Mouse (Mus musculus) frontal cortex, adult 2 months (tissue): Measurements from ENCODE around the gene Xrcc1. TPM values are rescaled to one million over a fixed set of nuclear protein-coding genes. Genes with fewer than 3 reads are reported as not detected.

ENCODE experiments used
- DNase-seq, 2 experiments: peaks; one replicate each; pipeline ENCODE4 v3.0.0; 2022; ENCODE audit warnings: low spot score in 1 of 2; ENCODE audit errors: extremely low spot score in 1 of 2
- polyA plus RNA-seq: library from polyadenylated mRNA; depleted of rRNA; stranded (reverse); fragments of >200 nt; gene quantifications from 2 replicates; pipeline ENCODE4 v1.2.3, GENCODE M21; 2012

The Xrcc1 gene
- polyA plus RNA-seq, 1 experiment, result 48.8 TPM

DNA sequence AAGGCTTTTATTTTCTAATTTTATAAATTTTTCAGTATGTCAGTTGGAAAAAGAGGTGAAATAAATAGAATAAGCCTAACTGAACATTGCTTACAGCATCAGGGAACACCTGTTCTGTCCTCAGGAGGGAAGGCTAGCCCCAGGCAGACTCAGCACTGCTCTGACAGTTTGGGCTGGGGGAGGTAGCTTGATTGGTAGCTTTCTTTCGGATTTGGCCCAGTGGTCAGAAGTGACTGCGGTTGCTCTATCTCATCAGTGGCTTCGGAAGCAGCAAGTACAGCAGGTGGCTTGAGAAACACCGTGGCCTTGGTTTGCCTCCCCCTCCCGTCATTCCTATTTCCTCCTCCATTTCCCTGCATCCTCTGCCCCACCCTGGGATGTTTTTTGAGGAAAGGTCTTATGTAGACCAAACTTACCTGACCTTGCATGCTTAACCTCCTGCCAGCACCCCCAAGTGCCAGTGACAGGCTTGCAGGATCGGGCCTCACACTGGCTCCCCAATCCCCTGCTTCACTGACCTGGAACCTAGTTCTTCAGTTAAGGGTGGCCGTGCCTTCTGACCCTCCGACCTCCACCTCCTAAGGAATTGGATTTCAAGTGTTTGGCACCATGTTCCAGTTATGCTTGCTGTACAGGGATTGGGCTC is 17.2 kb downstream of the Xrcc1 start:
- no peak for DNase-seq

DNA sequence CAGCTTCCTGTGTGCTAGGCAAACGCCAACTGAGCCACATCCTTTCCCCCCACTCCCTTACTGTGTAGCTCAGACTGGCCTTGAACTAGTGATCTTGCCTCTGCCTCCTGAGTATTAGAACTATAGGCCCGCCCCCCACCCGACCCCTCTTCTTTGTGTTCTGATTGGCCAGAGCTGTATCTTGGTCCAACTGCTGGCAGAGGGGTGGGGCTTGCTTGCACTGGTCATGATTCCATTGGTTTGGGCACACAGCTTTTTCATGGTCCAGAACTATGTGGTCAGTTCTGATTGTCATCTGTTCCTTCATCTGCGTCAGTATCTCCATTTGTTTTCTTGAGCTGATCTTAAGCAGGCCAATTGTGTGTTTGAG is 17.7 kb downstream of the Xrcc1 start:
- DNase-seq, result no peak

DNA sequence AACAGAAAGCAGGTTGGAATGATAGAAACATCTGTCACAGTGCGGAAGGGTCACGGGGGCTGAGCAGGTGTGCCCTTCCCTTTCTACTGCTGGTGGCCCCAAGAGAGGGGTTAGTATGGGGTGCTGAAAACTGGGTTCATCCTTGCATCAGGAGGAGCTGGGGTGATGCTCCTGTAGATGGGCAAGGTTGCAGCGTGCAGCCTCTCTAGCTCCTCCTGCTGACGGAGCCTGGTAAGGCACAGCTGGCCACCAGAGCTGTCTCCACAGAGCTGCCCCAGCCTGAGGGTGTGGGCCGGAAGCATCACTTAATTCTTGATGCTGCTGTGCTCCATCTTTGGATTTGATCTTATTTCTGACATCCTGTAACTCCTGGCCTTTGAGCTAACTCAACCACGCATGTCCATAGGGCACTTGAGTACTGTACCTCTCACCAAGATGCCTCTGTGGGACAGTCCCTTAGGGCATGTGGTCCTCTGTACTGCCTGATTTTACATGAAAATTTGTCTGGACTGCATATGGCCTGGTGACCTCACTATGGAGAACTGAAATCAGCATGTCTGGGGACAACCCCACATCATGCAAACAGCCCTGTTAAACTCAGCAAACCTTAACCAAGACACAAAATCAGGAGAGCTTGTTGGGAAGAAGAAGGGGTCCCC is 18.6 kb downstream of the Xrcc1 start:
- peak in 1 of 2 experiments; percentile 82 for DNase-seq

DNA sequence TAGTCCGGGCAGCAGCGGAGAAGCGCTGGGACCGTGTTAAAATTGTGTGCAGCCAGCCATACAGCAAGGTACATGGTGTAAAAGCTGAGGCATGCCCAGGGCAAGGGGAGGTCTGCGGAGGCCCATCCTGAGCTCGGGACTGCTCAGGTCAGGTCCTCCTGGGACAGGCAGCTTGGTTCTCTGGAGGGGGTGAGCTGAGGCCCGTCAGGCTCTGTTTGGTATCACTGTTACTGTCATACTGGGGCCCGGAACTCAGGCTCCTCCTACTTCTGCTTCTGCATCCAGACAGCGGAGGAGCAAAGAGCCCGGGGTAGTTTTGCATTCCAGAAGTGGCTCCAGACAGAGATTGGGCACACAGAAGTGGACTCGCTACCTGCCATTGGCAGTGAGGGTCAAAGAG is 19.5 kb downstream of the Xrcc1 start:
- DNase-seq, result no peak

DNA sequence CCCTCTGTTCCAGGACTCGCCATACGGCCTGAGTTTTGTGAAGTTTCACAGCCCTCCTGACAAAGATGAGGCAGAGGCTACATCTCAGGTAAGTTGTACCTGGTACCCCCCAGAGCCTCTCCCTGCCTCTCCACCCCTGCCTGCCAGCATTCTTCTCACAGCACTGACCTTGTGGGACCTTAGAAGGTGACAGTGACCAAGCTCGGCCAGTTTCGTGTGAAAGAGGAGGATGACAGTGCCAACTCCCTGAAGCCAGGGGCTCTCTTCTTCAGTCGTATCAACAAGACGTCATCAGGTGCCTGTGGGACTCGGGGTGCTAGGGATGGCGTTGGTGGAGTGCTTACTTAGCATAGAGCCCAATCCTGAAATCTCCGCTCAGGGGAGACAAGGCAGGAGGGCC is 20.1 kb downstream of the Xrcc1 start:
- DNase-seq, result no peak

DNA sequence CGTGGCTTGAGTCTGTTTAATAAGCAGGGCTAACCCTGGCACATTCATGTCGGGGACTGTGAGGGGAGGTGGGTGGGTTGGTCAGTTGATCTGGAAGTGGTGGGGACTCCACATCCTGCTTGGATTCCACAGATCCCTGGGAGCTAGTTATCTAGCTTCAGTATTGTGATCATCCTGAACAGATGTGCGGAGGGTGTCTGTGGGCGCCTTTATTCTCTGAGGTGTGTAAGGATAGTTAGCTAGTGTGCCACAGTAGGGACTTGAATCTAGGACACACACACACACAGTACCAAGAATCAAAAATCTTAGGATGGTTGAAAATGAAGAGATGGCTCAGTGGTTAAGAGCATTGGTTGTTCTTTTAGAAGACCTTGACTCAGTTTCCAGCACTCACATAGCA is 22.4 kb downstream of the Xrcc1 start:
- no peak for DNase-seq

DNA sequence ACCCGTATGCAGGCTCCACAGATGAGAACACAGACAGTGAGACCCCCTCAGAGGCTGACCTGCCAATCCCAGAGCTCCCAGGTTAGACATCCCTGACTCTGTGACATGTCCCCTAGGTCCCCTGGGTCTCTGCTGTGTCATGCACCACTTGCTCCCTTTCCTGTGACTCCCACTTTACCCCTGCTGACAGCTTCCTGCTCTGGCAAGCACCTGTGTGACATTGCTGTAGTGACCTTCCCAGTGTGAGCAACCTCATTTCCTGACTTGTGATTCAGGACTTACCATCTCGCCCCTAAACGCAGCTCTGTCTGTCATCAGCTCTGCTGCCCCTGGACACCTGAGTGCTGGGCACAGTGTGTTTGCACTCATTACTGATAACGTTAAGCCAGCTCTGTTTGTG is 25.0 kb downstream of the Xrcc1 start:
- no peak for DNase-seq

DNA sequence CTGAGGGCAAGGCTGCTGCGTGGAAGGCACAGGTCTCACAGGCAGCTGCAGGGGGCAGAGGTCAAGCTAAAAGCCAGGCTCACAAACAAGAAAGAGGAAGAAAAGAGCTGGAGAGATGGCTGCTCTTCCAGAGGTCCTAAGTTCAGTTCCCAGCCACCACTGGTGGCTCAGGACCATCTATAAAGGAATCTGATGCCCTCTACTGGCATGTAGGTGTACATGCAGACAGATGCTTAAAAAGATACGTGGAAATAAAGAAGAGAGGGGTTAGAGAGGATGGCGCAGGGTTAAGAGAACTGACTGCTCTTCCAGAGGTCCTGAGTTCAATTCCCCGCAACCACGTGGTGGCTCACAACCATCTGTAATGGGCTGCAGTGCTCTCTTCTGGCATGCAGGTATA is 26.4 kb downstream of the Xrcc1 start:
- no peak for DNase-seq

DNA sequence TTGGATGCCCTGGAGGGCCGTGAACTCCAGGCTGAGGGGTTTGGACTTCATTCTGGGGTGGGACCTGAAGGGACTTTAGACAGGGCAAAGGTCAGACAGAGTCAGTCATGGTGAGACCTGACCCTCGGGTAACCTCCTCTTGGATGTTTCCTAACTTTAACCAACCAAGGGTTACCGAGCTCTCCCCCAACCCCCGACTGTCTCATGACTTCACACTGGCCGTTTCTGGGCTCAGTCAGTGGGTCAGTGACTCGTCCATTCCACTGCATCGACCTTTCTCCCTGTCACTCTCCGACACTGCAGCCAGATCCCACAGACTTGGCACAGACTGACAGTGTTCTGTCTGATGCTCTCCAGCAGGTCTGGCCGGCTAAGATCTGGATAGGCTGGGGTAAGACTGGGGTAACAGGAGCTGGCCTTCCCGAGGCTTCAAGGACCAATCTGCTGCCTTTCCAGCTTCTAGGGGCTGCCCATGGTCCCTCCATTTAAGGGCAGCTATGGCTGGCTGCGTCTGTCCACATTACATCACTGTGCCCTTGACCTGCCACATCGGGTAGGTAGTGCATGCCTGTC is 28.2 kb downstream of the Xrcc1 start:
- no peak for DNase-seq

DNA sequence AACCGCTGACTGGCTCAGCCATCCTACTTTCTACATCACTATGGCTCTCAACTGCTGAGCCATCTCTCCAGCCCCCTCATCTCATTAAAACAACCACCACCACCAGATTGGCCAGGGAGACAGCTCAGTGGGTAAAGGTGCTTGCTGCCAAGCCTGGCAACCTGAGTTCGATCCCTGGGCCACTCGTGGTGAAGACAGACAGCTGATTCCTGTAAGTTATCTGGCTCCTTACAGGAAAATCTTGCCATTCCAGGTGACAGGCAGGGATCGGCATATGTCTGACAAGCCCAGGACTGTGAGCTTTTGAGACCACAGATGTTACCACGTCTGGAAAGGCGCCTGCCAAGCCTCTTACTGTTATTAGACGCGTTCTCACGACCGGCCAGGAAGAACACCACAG is 31.7 kb downstream of the Xrcc1 start:
- no peak for DNase-seq

DNA sequence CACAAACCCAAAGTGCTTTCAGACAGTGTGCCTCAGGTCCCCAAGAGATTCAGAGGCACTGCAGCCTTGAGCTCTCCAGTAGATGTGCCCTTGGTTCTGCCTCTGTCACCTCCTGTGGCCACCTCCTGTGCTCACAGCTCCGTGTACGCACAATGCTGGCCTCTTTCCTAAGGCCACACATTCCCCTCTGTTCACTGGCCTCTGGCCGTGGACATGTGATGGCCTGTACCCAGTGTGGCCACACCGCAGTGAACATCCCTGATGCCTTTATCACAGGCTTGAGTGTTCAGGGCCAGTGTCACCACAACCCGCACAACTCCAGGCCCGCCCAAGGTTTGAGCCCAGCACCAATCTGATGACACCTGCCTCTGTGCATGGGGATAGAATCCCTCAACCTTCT is 38.8 kb downstream of the Xrcc1 start:
- no peak for DNase-seq

DNA sequence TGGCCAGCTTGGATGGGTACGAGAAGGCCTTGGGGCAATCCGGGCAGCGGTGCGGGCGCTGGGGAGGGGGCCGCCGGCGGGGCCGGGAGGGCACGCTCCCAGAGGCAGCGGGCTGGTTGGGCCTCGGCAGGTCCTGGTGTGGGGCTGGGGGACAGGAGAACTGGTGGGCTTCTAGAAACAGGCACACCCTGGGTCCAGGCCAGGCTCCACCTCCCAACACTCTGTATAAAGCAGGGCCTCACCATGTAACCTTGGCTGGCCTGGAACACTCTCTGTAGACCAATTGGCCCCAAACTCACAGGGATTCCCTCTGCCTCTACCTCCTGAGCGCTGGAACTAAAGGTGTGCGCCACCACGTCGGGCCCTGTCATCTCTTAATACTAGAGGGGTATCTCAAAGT is 39.9 kb downstream of the Xrcc1 start:
- DNase-seq, result no peak

DNA sequence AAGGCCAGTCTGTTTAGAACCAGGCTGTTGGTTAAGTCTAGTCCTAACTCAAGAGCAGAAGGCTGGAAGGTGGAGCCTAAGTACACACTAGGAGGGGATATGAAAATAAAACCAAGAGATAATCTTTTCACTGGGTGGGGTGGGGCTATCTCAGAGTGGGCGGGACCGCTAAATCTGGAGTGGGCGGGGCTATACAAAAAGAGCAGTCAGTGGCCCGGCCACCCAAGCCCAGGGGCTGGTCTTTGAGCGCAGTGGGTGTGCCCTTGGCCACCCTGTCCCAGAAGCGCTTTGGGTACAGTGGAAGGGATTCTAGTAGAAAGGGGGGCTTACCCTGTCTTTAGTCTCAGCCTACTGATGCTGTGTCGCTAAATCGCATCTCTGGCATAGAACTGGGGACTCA is 40.7 kb downstream of the Xrcc1 start:
- peak in 1 of 2 experiments; percentile 23 for DNase-seq

DNA sequence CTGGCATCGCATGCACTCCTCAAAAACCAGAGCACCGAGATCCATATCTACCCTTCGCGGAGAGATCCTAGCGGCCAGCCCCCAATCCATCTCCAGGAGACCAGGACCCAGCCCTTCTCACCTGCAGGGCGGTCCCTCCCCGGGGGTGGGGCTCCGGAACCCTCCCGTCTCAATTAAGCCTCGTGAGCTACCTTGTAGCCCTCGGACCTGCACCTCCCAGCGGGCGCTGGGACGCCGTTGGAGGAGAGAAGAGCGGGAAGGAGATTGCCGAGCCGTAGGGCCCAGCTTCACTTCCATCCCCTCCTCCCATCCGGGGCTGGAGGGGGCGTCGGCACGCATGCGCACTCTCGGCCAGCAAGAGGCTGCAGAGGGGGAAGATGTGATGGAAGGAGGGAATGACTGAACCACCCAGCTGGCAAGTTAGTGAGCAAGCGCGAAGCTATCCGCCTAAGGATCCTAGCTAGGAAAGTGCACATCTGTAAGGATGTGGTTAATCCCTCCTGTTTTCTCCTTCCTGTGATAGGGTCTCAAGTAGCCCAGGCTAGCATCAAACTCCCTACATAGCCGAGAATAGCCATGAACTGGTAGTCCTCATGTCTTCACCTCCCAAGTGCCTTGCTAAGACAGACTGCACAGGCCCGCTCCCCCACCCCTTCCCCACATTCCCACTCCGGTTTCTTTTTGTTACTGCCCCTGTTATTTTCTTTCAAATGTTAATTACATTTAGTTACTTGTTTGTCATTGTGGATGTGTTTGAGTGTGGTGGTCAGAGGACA is 41.4 kb downstream of the Xrcc1 start, which contains the start of the genes Ethe1 and Zfp575:
Gene Ethe1, plus strand, starts transcription at position 214 of the 776 bp plus-strand sequence.
Gene Zfp575, minus strand, starts transcription at position 312 of the 776 bp plus-strand sequence.
- DNase-seq, result peak; percentile 50 to 89

DNA sequence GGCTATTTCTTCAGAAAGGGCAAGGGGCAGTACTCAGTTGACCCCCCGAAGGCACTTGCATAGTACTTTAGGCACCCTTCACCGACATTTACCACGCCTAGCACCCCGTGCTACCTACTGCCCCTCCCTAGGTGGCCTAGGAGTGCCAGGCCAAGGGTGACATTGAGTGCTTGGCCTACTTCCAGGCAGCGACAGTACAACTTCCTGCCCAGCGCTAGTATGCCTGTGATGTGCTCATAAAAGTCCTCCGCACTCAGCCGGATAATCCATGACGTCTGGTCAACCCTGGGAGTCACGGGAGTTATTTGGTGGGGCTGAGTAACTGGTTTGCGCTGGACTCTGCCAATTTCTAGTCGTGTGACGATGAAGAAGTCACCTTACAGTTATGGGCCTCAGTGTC is 42.2 kb downstream of the Xrcc1 start:
- DNase-seq, result no peak

DNA sequence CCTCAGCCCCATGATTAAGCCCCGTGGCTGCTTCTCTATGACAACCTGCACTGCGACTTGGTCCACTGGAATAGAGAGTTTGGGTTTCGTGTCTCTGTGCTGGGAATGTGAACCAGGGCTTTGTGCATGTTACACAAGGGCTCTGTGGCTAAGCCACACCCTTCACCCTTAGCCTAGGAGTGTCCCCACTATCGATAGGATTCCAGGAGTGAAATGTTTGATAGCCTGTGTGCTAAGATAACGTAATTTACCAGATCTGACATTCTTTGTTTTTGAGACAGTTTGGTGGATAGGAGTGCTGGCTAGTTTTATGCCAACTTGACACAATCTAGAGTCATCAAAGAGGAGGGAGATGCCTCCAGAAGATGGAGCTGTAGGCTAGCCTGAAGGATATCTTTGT is 45.6 kb downstream of the Xrcc1 start:
- peak in 1 of 2 experiments; percentile 29 for DNase-seq

DNA sequence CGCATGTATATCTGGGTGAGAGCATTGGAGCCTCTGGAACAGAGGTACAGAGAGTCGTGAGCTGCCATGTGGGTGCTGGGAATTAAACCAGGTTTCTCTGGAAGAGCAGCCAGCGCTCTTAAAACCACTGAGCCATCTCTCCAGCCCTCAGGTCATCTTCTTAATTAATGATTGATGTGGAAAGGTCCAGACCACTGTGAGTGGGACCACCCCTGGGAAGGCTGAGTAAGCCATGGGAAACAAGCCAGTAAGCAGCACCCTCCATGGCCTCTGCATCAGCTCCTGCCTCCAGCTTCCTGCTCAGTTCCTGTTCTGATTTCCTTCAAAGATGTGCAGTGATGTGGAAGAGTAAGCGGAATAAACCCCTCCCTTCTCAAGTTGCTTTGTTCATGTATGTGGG is 46.1 kb downstream of the Xrcc1 start:
- DNase-seq, result no peak

DNA sequence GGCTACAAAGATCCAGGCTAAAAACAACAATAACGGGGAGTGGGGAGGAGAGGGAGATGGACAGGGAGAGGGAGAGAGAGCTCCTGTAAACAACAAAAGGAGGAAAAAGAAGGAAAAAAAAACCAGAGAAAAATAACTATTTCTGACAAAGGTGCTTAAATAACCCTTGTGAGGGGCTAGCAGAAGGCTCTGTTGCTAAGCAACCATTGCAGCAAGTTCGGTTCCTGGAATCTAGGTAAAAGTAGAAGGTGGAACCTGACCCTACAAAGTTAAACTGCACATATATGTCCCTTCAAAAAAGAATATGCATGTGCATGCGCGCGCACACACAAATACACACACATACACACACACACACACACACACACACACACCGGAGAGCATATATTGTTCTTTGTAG is 46.7 kb downstream of the Xrcc1 start:
- DNase-seq, result no peak

DNA sequence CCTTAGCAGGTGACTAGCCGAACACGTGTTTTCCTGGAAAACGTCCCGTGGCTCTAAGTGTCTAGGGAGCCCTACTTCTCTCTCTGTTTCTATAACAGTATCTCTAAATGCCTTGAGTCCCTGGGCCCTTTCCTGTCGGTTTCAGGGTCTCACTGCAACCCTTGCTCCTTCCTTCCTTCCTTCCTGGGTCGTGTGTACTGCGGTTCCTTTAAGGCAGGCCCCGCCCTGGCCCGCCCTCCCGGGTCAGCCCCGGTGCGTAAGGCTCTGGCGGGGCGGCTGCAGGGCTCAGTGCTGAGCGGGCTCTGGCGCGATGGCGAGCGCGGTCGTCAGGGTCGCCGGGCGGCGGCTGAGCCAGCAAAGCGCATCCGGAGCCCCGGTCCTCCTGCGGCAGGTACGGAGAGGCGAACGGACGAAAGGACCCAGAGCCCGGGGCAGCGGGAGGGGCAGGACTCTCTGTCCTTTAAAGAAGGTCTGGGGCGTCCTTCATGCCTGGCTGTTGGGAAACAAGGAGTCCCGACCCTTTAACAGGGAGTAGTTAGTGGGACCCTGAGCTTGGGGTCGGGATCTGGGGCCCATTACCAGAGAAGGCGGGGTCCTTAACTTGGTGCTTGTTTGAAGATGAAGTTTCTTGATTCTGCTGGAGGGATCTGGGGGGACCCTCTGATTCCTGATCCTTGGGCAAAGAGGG is 47.7 kb downstream of the Xrcc1 start:
- peak in 1 of 2 experiments; percentile 65 for DNase-seq

DNA sequence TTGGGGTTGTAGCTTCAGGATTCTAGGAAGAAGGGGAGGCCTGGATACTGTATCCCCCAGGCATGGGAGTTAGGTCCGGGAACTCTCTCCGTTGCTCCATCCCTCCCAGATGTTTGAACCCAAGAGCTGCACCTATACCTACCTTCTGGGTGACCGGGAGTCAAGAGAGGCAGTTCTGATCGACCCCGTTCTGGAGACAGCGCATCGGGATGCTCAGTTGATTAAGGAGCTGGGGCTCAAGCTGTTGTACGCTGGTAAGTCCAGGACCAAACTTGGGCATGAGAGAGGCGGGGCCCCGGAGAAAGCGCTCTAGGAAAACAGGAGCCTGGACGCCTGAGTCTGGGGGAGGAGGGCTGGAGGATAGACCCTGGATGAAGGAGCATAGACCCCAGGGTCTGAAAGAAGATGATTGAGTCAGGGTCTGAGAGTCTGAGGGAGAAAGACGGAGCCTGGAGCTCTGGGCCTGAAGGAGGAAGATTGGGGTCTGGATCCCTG is 48.3 kb downstream of the Xrcc1 start:
- DNase-seq, result no peak

DNA sequence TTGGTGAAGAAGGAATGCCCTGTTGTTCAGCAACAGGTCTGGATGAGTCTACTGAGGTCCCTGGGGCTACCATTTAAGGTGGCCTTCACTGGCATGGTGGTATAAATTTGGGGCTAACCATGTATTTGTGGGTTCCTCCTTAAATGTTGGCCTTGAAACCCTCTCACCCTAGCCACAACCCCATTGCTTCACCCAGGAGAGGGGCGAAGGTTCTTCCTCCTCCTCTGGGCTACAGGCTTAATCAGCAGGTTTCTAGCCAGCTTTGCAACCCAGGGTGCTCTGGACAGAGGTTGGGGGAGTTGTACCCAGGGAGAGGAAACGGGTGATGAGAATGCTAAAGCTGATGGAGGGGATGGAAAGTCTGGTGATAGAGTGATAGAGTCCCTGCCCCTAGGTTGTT is 49.4 kb downstream of the Xrcc1 start:
- DNase-seq, result no peak
